Mouse (Mus musculus): ENCODE data around the gene Mrm1.

- TF ChIP-seq POLR2A (IDR thresholded peaks at IDR 0.05; ENCODE audit: insufficient read length, low read depth) (no peak), TCF12 (IDR thresholded peaks at IDR 0.05; ENCODE audit: insufficient read depth, poor library complexity, severe bottlenecking) (no peak)
These were observed 54.8 kb downstream of the Mrm1 start for GRCm38 (mm10) chr11:84764527-84764961.
